Mouse (Mus musculus): ENCODE data around the gene Dennd4c.

- TF ChIP-seq POLR2A (IDR thresholded peaks at IDR 0.05; ENCODE audit: control insufficient read depth, extremely low read depth, insufficient read depth, low read length, poor library complexity) (no peak), CTCF (IDR thresholded peaks at IDR 0.05; ENCODE audit: borderline replicate concordance, control insufficient read depth, extremely low read depth, insufficient read depth, low read length, poor library complexity) (no peak)
These were observed 37.6 kb upstream of the Dennd4c start for GRCm38 (mm10) chr4:86710666-86711215.
